21 mouse cellular contexts compared by ENCODE assay signal in genomic region chr13:60179641-60180040, GRCm38 (mm10). TPM values are rescaled to one million over a fixed set of nuclear protein-coding genes. Genes with fewer than 3 reads are reported as not detected.
DNase-seq lines count a peak whose midpoint lies in the region; ATAC-seq lines count a peak whose summit lies in the region.
"Had no signal": no experiment of that assay in that cellular context is flagged by ENCODE, and none has a peak within 500 bp of the region (broad histone marks: within the 10 kb centered on the region; RNA-seq: fewer than 3 reads in every experiment).

No protein-coding gene starts in this region.

- H3K4me1 ChIP-seq in midbrain, embryonic 11.5 days (ENCODE audit: control insufficient read depth, insufficient read depth, low read length), result 0 out of 2 replicates have a peak, but pooled peaks cover 3% of the 10 kb centered on the region
- H3K4me1 ChIP-seq in midbrain, embryonic 14.5 days (ENCODE audit: control insufficient read depth, insufficient read depth, low read length), result peaks cover 13% of the 10 kb centered on the region; the same call in 1 of the 2 replicates
- peaks cover 9% of the 10 kb centered on the region; the same call in 1 of the 2 replicates for H3K4me1 ChIP-seq in embryonic facial prominence, embryonic 15.5 days

- no peak overlapping the region for H3K27ac ChIP-seq in midbrain, embryonic 11.5 days (ENCODE audit: low read depth, low read length)
- H3K27ac ChIP-seq in midbrain, embryonic 14.5 days (replicated peaks; ENCODE audit: low read depth, low read length), result no peak overlapping the region
- H3K27ac ChIP-seq in embryonic facial prominence, embryonic 15.5 days (replicated peaks), result peak overlapping the region; percentile 100; the same call in 1 of the 2 replicates
- H3K27ac ChIP-seq: forebrain, embryonic 13.5 days; hindbrain, embryonic 14.5 days had no signal

- no peak overlapping the region for H3K4me3 ChIP-seq in midbrain, embryonic 11.5 days (ENCODE audit: low read depth, low read length)
- H3K4me3 ChIP-seq in midbrain, embryonic 14.5 days (replicated peaks; ENCODE audit: low read depth, low read length), result no peak overlapping the region
- no peak overlapping the region for H3K4me3 ChIP-seq in embryonic facial prominence, embryonic 15.5 days (replicated peaks)
- H3K4me3 ChIP-seq: forebrain, embryonic 13.5 days; heart, embryonic 10.5 days had no signal

- H3K9ac ChIP-seq in midbrain, embryonic 11.5 days (ENCODE audit: low read length), result no peak overlapping the region
- no peak overlapping the region for H3K9ac ChIP-seq in midbrain, embryonic 14.5 days (replicated peaks; ENCODE audit: low read length)
- H3K9ac ChIP-seq in embryonic facial prominence, embryonic 15.5 days, result no peak overlapping the region
- H3K9ac ChIP-seq: forebrain, embryonic 13.5 days; hindbrain, embryonic 14.5 days had no signal

- ATAC-seq in midbrain, embryonic 11.5 days (ENCODE audit: low FRiP score), result no peak
- ATAC-seq in midbrain, embryonic 14.5 days (ENCODE audit: low FRiP score, low TSS enrichment), result no peak
- no peak for ATAC-seq in embryonic facial prominence, embryonic 15.5 days (ENCODE audit: insufficient number of reproducible peaks, low FRiP score, low TSS enrichment, low read depth)
- ATAC-seq: CD4-positive, CD25-positive, alpha-beta regulatory T cell, adult 4 months; forebrain, embryonic 13.5 days; intestine, postnatal 0 days had no signal

- no peaks in the 10 kb centered on the region; the same call in 1 of the 2 replicates for H3K27me3 ChIP-seq in midbrain, embryonic 11.5 days (ENCODE audit: control insufficient read depth, insufficient read depth, low read length)
- H3K27me3 ChIP-seq in midbrain, embryonic 14.5 days (ENCODE audit: control insufficient read depth, insufficient read depth, low read length), result no peaks in the 10 kb centered on the region
- no peaks in the 10 kb centered on the region for H3K27me3 ChIP-seq in embryonic facial prominence, embryonic 15.5 days
- H3K27me3 ChIP-seq: forebrain, embryonic 13.5 days had no signal

- WGBS in midbrain, embryonic 11.5 days, result 84% methylated on average over 4 of the region's 4 CpGs
- 78% methylated on average over 4 of the region's 4 CpGs for WGBS in midbrain, embryonic 14.5 days
- WGBS in embryonic facial prominence, embryonic 15.5 days, result 71% methylated on average over 4 of the region's 4 CpGs

- no peaks in the 10 kb centered on the region for H3K36me3 ChIP-seq in midbrain, embryonic 11.5 days (ENCODE audit: control insufficient read depth, insufficient read depth, low read length)
- no peaks in the 10 kb centered on the region for H3K36me3 ChIP-seq in midbrain, embryonic 14.5 days (ENCODE audit: control insufficient read depth, insufficient read depth, low read length)
- H3K36me3 ChIP-seq in embryonic facial prominence, embryonic 15.5 days, result no peaks in the 10 kb centered on the region
- H3K36me3 ChIP-seq: G1E; heart, embryonic 10.5 days had no signal

- H3K9me3 ChIP-seq in midbrain, embryonic 11.5 days (ENCODE audit: control insufficient read depth, low read length), result 0 out of 2 replicates have a peak, but pooled peaks cover 3% of the 10 kb centered on the region
- H3K9me3 ChIP-seq in midbrain, embryonic 14.5 days (ENCODE audit: control insufficient read depth, low read length), result no peaks in the 10 kb centered on the region
- no peaks in the 10 kb centered on the region for H3K9me3 ChIP-seq in embryonic facial prominence, embryonic 15.5 days (replicated peaks)

- no peak overlapping the region for H3K4me2 ChIP-seq in midbrain, embryonic 11.5 days
- no peak overlapping the region for H3K4me2 ChIP-seq in midbrain, embryonic 14.5 days (ENCODE audit: low read length)
- H3K4me2 ChIP-seq in embryonic facial prominence, embryonic 15.5 days (replicated peaks), result no peak overlapping the region
- H3K4me2 ChIP-seq: forebrain, embryonic 13.5 days; hindbrain, embryonic 14.5 days had no signal

- DNase-seq in embryo, embryonic 10 days (ENCODE audit: low spot score), result peak; percentile 17
- DNase-seq in embryo, embryonic 10.5 days (ENCODE audit: low spot score), result no peak
- DNase-seq in midbrain, embryonic 11.5 days (ENCODE audit: low spot score, missing footprints), result peak; percentile 75
- DNase-seq in midbrain, embryonic 14.5 days, result no peak
- DNase-seq in right cerebral cortex, adult 2 months (ENCODE audit: low spot score in 2 of 2), result no peak
- no peak for DNase-seq in retina, postnatal 1 day
- DNase-seq: adrenal gland, adult 8-10 months; adrenal gland, postnatal 36 days; B cell, adult 2 months; cerebellum, adult 2 months; cerebellum, postnatal 10 days; gastrocnemius, postnatal 36 days; heart, adult 18-20 months; heart, postnatal 14 days had no signal

RNA-seq across cellular contexts. Expression of gene Gas1, which starts 2.5 kb away (rescaled TPM):
- polyA plus RNA-seq in midbrain, embryonic 11.5 days (2014; fragmentation: Nextera tagmentation; extraction: Ambion mirVana), result 87.2 and 103 TPM in 2 replicates
- polyA plus RNA-seq in midbrain, embryonic 14.5 days (2014; fragmentation: Nextera tagmentation; extraction: Ambion mirVana), result 13.8 and 24.2 TPM in 2 replicates
- 236 and 242 TPM in 2 replicates for polyA plus RNA-seq in embryonic facial prominence, embryonic 15.5 days (2015; fragmentation: Nextera tagmentation; extraction: Ambion mirVana)
- polyA plus RNA-seq: CD4-positive, CD25-positive, alpha-beta regulatory T cell, adult 4 months; G1E had no signal

Comparison
In these comparisons a context has a peak if more than half of its experiments do, and no peak if none do; other contexts are left out.
1. DNase-seq: peak in embryo, embryonic 10 days (single experiment) and midbrain, embryonic 11.5 days (single experiment); none in embryo, embryonic 10.5 days (single experiment), midbrain, embryonic 14.5 days (single experiment), right cerebral cortex, adult 2 months (0 of 2) and retina, postnatal 1 day (single experiment).